Mouse (Mus musculus) midbrain, embryonic 11.5 days (tissue): ENCODE results near the gene Zc3h12d. TPM values are rescaled to one million over a fixed set of nuclear protein-coding genes. Genes with fewer than 3 reads are reported as not detected.
"Not testable (repeated sequence)": the region's sequence is repeated elsewhere in the genome, so short reads cannot be mapped to it uniquely, and the experiment has no call there.

Experiments used
- ATAC-seq: fragments of 200-750 bp; cut with Nextera tagmentation; 2 replicates; pipeline ENCODE4 v1.8.0; 2017; ENCODE audit warnings: moderate TSS enrichment, moderate library complexity; ENCODE audit not compliant: low FRiP score
- DNase-seq: peaks from one replicate; pipeline ENCODE4 v3.0.0; 2015; ENCODE audit warnings: low spot score; ENCODE audit errors: missing footprints
- H3K27ac ChIP-seq: fragments of 300-500 bp; sonication (generic); 2 replicates; pipeline ENCODE4 v1.5.1; 2014; ENCODE audit warnings: low read depth, low read length
- H3K27me3 ChIP-seq: fragments of 300-500 bp; sonication (generic); 2 replicates; pipeline ENCODE4 v1.6.1; 2014; ENCODE audit warnings: mild to moderate bottlenecking, low read length, moderate library complexity, mixed read lengths; ENCODE audit not compliant: control insufficient read depth, insufficient read depth
- H3K36me3 ChIP-seq: fragments of 300-500 bp; sonication (generic); 2 replicates; pipeline ENCODE4 v1.6.1; 2014; ENCODE audit warnings: mild to moderate bottlenecking, low read length, moderate library complexity, mixed read lengths; ENCODE audit not compliant: control insufficient read depth, insufficient read depth
- H3K4me1 ChIP-seq: fragments of 300-500 bp; sonication (generic); 2 replicates; pipeline ENCODE4 v1.6.1; 2014; ENCODE audit warnings: low read length; ENCODE audit not compliant: control insufficient read depth, insufficient read depth
- H3K4me2 ChIP-seq: fragments of 300-500 bp; sonication (generic); 2 replicates; pipeline ENCODE4 v1.6.1; 2014; ENCODE audit warnings: mild to moderate bottlenecking, moderate library complexity
- H3K4me3 ChIP-seq: fragments of 300-500 bp; sonication (generic); 2 replicates; pipeline ENCODE4 v1.5.1; 2014; ENCODE audit warnings: low read depth, low read length
- H3K9ac ChIP-seq: fragments of 300-500 bp; sonication (generic); 2 replicates; pipeline ENCODE4 v1.6.1; 2014; ENCODE audit warnings: low read length
- H3K9me3 ChIP-seq: fragments of 300-500 bp; sonication (generic); 2 replicates; pipeline ENCODE4 v1.6.1; 2016; ENCODE audit warnings: low read length; ENCODE audit not compliant: control insufficient read depth
- WGBS: fragments of 180-500 bp; shearing (Covaris S2); extraction: QIAGEN DNeasy Blood & Tissue Kit; methylation state at CpG from one replicate; pipeline ENCODE4 v1.1.7; 2014; 5-methylcytosine and 5-hydroxymethylcytosine counted together
- polyA plus RNA-seq: library from polyadenylated mRNA; unstranded; fragments of >200 nt; fragmentation: Nextera tagmentation; extraction: Ambion mirVana; gene quantifications from 2 replicates; pipeline ENCODE4 v1.2.1, GENCODE M21; 2014

The Zc3h12d gene
- polyA plus RNA-seq, 1 experiment from 2014 or later: not detected

DNA sequence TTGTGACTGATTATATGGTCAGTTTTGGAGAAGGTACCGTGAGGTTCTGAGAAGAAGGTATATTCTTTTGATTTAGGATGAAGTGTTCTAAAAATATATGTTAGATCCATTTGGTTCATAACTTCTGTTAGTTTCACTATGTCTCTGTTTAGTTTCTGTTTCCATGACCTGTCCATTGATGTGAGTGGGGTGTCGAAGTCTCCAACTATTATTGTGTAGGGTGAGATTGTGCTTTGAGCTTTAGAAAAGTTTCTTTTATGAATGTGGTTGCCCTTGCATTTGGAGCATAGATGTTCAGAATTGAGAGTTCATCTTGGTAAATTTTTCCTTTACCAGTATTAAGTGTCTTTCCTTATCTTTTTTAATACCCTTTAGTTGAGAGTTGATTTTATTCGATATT, 48.0 kb downstream of the Zc3h12d start:
- not testable (repeated sequence) for H3K4me1 ChIP-seq, ATAC-seq, DNase-seq, H3K4me3 ChIP-seq, H3K9me3 ChIP-seq, H3K9ac ChIP-seq, H3K27ac ChIP-seq, H3K27me3 ChIP-seq, H3K36me3 ChIP-seq, H3K4me2 ChIP-seq
- 93% methylated on average over 3 of the region's 3 CpGs for WGBS

DNA sequence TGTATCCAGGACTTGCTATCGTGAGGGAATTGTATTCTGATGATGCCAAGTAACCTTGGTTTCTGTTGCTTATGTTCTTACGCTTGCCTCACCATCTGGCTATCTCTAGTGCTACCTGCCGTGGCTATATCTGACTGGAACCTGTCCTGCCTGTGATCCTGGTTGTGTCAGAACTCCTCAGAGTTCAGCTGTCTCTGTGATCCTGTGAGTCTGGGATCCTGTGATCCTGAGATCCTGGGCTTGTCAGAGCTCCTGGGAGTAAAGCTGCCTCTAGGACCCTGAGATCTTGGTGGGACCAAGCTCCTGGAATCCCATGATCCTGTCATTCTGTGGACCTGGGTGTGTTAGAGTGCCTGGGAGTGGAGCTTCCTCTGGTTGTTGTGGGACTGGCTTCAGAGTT, 49.7 kb downstream of the Zc3h12d start:
- H3K9me3 ChIP-seq: no peaks in the 10 kb centered on the region
- DNase-seq (no peak), ATAC-seq (no peak)
- no peaks in the 10 kb centered on the region for H3K4me1 ChIP-seq
- WGBS: 90% methylated on average over 3 of the region's 3 CpGs
- no peak overlapping the region for H3K27ac ChIP-seq
- H3K27me3 ChIP-seq: no peaks in the 10 kb centered on the region
- H3K4me3 ChIP-seq: no peak overlapping the region
- no peaks in the 10 kb centered on the region for H3K36me3 ChIP-seq
- H3K9ac ChIP-seq: no peak overlapping the region
- no peak overlapping the region for H3K4me2 ChIP-seq

DNA sequence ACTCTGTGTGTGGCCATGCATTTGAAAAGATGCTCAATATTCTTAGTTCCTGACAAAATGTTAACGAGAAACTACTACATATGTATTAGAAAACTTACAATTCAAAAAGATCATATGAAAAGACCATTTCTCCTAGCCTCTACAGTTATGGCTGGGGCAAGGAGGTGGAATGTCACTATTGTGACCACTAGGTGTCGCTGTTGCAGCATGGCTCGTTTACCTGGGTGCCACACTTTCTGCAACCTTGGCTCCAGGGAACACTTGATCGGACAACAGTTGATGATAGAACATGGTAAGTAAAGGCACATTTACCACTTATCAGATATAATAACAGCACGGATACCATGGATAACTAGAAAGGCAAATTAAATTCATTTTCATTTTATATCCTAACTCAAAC, 51.3 kb downstream of the Zc3h12d start:
- Histone ChIP-seq H3K4me3 (no peak overlapping the region), H3K9me3 (no peaks in the 10 kb centered on the region), H3K36me3 (no peaks in the 10 kb centered on the region), H3K4me2 (no peak overlapping the region), H3K27ac (no peak overlapping the region), H3K27me3 (no peaks in the 10 kb centered on the region), H3K9ac (no peak overlapping the region), H3K4me1 (no peaks in the 10 kb centered on the region)
- ATAC-seq (peak; percentile 72), DNase-seq (peak; percentile 91)
- WGBS: 12% methylated on average over 5 of the region's 5 CpGs

DNA sequence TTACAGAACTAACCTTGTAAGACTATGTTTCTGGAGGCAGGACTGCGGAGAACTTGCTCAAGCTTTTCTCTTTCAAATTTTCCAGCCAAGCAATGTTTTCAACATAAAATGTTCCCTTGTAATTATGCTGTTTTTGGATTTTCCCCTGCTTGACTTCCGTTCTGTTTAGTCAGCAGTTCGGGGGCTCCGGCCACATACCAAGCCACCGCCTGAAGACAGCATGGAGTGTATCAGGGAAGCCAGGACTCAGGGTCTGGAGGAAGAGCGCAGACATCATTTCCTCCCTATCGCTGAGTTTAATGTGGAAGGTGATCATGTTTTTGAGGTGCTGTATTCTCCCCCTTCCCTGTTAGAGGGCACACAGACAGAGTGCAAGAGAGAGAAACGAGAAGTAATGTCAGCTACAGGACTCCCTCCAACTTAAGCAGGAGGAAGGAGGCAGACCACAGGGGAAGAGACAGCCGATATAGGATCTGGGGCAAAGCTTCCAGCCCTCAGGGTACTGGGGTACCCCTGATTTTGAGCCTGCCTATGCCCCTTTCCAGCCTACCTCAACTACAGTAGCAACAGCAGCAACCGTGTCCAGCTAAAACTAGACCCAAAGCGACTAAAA, 56.1 kb downstream of the Zc3h12d start:
- ATAC-seq: no peak

DNA sequence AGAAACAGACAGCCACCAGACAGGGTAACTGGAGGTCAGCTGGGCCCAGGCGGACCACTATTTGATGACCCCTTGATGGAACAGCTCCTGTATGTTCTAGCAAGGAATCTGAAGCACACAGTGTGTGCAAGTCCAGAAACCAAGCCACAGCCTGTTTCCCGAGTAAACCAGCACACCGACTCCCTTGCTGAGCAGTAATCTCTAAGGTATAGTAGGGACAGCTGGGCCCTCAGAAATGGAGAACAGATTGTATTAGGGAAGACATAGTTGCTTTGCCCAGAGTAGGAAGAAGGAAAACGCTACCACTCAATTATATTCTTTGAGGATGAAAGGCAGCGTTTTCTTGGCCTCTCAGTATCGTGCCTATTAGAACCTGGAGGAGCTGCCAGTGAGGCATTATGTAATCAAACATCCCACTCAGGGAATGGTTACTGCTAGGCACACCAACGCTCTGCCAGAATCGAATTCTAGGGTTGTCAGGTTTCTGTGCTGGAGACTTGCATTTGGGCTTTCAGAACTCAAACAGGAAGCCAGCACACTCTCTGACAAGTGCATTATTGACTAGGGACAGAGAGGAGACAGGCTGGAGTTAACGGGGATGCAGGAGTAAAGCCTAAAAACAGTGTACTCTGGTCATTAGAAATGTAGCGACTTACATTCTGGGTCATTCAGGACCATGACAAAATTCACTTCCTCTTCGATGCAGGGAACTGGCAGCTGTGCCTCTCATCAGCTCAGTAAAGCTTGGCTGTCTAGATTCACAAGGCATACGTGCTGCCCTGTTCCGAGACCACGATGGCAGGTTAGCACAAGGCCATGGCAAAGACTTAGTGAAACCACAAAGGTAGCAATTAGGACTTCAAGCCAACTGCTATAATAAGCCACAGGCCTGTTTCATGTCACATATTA, 68.7 kb downstream of the Zc3h12d start:
- no peaks in the 10 kb centered on the region for H3K27me3 ChIP-seq
- no peak overlapping the region for H3K9ac ChIP-seq
- H3K9me3 ChIP-seq: no peaks in the 10 kb centered on the region
- DNase-seq: no peak
- 94% methylated on average over 14 of the region's 14 CpGs for WGBS
- no peak for ATAC-seq
- H3K36me3 ChIP-seq: peaks cover 9% of the 10 kb centered on the region
- H3K4me1 ChIP-seq: no peaks in the 10 kb centered on the region
- no peak overlapping the region for H3K27ac ChIP-seq
- no peak overlapping the region for H3K4me3 ChIP-seq
- H3K4me2 ChIP-seq: no peak overlapping the region

More for the DNA sequence above, 56.1 kb downstream of the Zc3h12d start:
- WGBS: 88% methylated on average over 11 of the region's 11 CpGs
- Histone ChIP-seq H3K9me3 (no peaks in the 10 kb centered on the region), H3K4me3 (no peak overlapping the region), H3K27ac (no peak overlapping the region), H3K27me3 (no peaks in the 10 kb centered on the region), H3K36me3 (no peaks in the 10 kb centered on the region), H3K9ac (no peak overlapping the region), H3K4me2 (no peak overlapping the region), H3K4me1 (no peaks in the 10 kb centered on the region)
- DNase-seq: no peak

DNA sequence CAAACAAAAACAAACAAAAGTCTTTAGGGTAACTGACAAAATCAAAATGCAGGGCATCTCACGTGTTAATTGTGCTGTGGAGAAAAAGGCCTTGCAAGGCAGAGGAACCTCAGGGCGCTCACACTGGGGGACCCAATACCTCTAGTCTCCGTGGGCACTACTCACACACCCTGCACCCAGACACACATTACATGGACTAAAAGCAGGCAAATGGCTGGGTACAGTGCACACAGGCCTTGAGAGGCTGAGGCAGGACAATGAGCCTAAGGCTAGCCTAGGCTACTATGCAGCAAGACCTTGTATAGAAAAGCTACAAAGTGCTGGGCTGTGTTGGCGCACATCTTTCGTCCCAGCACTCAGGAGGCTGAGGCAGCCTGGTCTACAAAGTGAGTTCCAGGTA, 71.9 kb downstream of the Zc3h12d start:
- H3K4me1 ChIP-seq: no peaks in the 10 kb centered on the region
- H3K36me3 ChIP-seq: peaks cover 18% of the 10 kb centered on the region
- DNase-seq (no peak), ATAC-seq (no peak)
- H3K27ac ChIP-seq: no peak overlapping the region
- H3K9me3 ChIP-seq: no peaks in the 10 kb centered on the region
- H3K27me3 ChIP-seq: no peaks in the 10 kb centered on the region
- H3K4me3 ChIP-seq: no peak overlapping the region
- WGBS: 95% methylated on average over 5 of the region's 5 CpGs
- no peak overlapping the region for H3K9ac ChIP-seq
- no peak overlapping the region for H3K4me2 ChIP-seq

DNA sequence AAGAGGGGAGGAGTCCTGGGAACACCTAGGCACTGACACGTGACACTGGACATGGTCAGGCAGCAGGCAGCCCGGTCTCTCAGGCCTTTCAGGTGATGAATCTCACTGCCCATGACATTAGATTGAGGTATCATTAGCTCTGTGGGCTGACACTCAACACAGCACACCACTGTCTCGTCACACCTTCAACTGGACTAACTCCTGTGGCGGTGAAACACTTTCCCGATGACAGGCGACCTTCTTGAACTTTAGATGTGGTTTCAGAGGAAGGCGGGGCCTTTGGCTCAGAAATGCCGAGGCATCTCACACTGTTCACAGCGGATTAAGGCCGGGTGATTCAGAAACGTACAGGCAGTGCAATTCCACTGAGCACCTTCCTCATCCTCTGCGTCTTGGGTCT, 74.9 kb downstream of the Zc3h12d start:
- H3K4me3 ChIP-seq: no peak overlapping the region
- no peaks in the 10 kb centered on the region for H3K9me3 ChIP-seq
- H3K4me2 ChIP-seq: no peak overlapping the region
- no peak for ATAC-seq
- H3K27me3 ChIP-seq: no peaks in the 10 kb centered on the region
- peaks cover 22% of the 10 kb centered on the region for H3K36me3 ChIP-seq
- 89% methylated on average over 12 of the region's 12 CpGs for WGBS
- H3K27ac ChIP-seq: no peak overlapping the region
- H3K9ac ChIP-seq: no peak overlapping the region
- DNase-seq: no peak
- H3K4me1 ChIP-seq: no peaks in the 10 kb centered on the region

DNA sequence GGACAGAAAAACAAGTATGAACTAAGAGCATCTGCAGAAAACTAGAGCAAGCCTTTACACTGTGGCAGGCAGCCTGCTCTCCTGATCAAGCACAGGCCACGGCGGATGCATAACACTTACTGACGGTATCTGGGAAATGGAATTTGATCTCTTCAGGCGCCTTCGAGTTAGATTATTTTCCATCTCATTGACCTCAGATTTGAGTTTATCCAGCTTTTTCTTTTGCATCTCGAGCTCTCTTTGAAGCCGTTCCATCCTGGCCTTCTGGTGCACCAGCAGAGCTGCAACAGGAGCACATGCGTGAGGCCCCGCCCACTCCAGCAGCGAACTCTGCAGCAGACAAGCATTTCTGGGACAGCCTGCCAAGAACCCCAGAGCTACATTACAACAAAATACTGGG, 79.0 kb downstream of the Zc3h12d start:
- H3K4me2 ChIP-seq: no peak overlapping the region
- no peak overlapping the region for H3K9ac ChIP-seq
- H3K9me3 ChIP-seq: no peaks in the 10 kb centered on the region
- DNase-seq: no peak
- 78% methylated on average over 10 of the region's 10 CpGs for WGBS
- no peak overlapping the region for H3K27ac ChIP-seq
- H3K36me3 ChIP-seq: peaks cover 13% of the 10 kb centered on the region
- H3K27me3 ChIP-seq: no peaks in the 10 kb centered on the region
- no peak for ATAC-seq
- H3K4me3 ChIP-seq: no peak overlapping the region
- no peaks in the 10 kb centered on the region for H3K4me1 ChIP-seq
